Mouse (Mus musculus) CH12.LX (cell line): ENCODE results near the gene Rgs16.

Experiments used
- CTCF ChIP-seq, 2 experiments: IDR thresholded peaks in 1 of 2; conservative IDR thresholded peaks in 1 of 2; 2 replicates each; pipeline ENCODE4 v1.5.1; 2011 to 2012; ENCODE audit warnings: low read depth in 2 of 2, low read length in 2 of 2, improper control_type of control experiment in 1 of 2, inconsistent platforms in 1 of 2, mild to moderate bottlenecking in 1 of 2, moderate library complexity in 1 of 2
- ELF1 ChIP-seq: IDR thresholded peaks from 2 replicates; pipeline ENCODE4 v1.6.1; 2014; ENCODE audit warnings: low read depth, mild to moderate bottlenecking, inconsistent platforms, low read length, improper control_type of control experiment
- EP300 ChIP-seq: IDR thresholded peaks from 2 replicates; pipeline ENCODE4 v1.6.1; 2011; ENCODE audit warnings: low read length, improper control_type of control experiment
- KAT2A ChIP-seq: IDR thresholded peaks from 2 replicates; pipeline ENCODE4 v1.6.1; 2012; ENCODE audit warnings: low read length, improper control_type of control experiment, inconsistent platforms; ENCODE audit not compliant: insufficient replicate concordance
- MAFK ChIP-seq: IDR thresholded peaks from 2 replicates; pipeline ENCODE4 v1.6.1; 2011; ENCODE audit warnings: low read length, improper control_type of control experiment; ENCODE audit not compliant: insufficient replicate concordance
- MAX ChIP-seq: IDR thresholded peaks from 2 replicates; pipeline ENCODE4 v1.6.1; 2011; ENCODE audit warnings: low read length, improper control_type of control experiment
- MAZ ChIP-seq: IDR thresholded peaks from 2 replicates; pipeline ENCODE4 v1.6.1; 2012; ENCODE audit warnings: low read depth, mild to moderate bottlenecking, inconsistent platforms, low read length, improper control_type of control experiment, moderate library complexity
- MYC ChIP-seq: IDR thresholded peaks from 2 replicates; pipeline ENCODE4 v1.6.1; 2011; ENCODE audit warnings: low read depth, mild to moderate bottlenecking, improper control_type of control experiment, low read length
- NELFE ChIP-seq: IDR thresholded peaks from 2 replicates; pipeline ENCODE4 v1.6.1; 2011; ENCODE audit warnings: low read depth, low read length, improper control_type of control experiment
- RCOR1 ChIP-seq: conservative IDR thresholded peaks from 2 replicates; pipeline ENCODE4 v1.6.1; 2012; ENCODE audit warnings: low read depth, mild to moderate bottlenecking, inconsistent platforms, low read length, improper control_type of control experiment

GRCm38 (mm10) chr1:153733181-153733580 is 7.0 kb upstream of the Rgs16 start:
- no peak for TF ChIP-seq MAFK
- no peak for TF ChIP-seq MAZ
- no peak for TF ChIP-seq RCOR1
- no peak for TF ChIP-seq CTCF (conservative IDR thresholded peaks at IDR 0.05 in 1 of 2, IDR thresholded peaks at IDR 0.05 in 1 of 2; ENCODE audit: low read depth in 2 of 2, low read length in 2 of 2)
- no peak for TF ChIP-seq EP300
- TF ChIP-seq ELF1 = no peak
- no peak for TF ChIP-seq NELFE
- TF ChIP-seq MYC = no peak
- TF ChIP-seq KAT2A = no peak
- no peak for TF ChIP-seq MAX
